Mouse (Mus musculus): ENCODE data around the gene Gm13276. TPM values are rescaled to one million over a fixed set of nuclear protein-coding genes. Genes with fewer than 3 reads are reported as not detected.
"Not testable (repeated sequence)": the region's sequence is repeated elsewhere in the genome, so short reads cannot be mapped to it uniquely, and the experiment has no call there.

Gene Gm13276
- polyA plus RNA-seq, 1 experiment from 2014 or later: not detected

DNA sequence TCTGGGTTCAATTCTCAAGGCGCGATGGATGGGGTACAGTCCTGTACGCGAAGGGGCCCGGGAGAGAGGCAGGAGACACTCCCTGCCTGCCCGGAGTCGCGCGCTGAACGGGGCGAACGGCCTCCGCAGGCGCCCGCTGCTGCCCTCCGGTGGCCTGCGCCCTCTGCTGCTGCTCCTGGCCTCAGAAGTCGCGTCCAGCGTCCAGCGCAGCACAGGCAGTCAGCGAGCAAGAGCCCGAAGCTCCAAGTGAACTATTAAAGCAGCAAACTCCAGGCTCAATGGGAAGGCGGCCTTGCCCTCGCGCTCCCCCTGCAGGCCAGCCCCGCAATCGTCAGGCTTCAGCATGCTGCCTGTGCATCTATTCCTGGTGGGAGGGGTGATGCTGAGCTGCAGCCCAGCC lies 25.1 kb upstream of the Gm13276 start:
- Histone ChIP-seq H3K4me3 (peak overlapping the region; percentile 40), H3K4me2 (replicated peaks) (peak overlapping the region; percentile 57), H3K27ac (peak overlapping the region; percentile 65)
- H3K27me3 ChIP-seq; H3K9me3 ChIP-seq; H3K9ac ChIP-seq; H3K36me3 ChIP-seq; H3K4me1 ChIP-seq; ATAC-seq (ENCODE audit: low FRiP score, low read depth): not testable (repeated sequence)
- under 1% methylated on average over 23 of the region's 28 CpGs for WGBS

DNA sequence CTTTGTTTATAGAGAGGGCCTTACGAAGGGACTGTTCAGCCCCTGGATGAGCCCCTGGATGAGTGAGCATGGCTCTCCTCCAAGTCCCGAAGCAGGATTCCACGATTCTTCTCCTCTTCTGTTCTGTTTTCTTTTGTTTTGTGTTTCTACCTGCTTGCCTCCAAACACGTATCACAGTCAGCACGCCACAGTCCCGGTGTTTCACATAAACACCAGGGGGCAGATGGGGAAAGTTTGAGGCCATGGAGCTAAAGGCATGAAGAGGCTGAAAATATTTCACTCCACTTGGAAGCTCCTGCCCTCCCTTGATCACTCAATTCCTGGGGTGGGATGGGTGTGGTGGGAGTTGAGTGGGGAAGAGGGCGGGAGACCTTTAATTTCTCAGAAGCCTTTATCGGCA lies 23.7 kb upstream of the Gm13276 start:
- not testable (repeated sequence) for H3K9ac ChIP-seq; H3K4me1 ChIP-seq; H3K36me3 ChIP-seq; H3K4me3 ChIP-seq; H3K27me3 ChIP-seq; H3K27ac ChIP-seq; H3K4me2 ChIP-seq (replicated peaks); H3K9me3 ChIP-seq; ATAC-seq (ENCODE audit: low FRiP score, low read depth)
- 63% methylated on average over 6 of the region's 8 CpGs for WGBS

DNA sequence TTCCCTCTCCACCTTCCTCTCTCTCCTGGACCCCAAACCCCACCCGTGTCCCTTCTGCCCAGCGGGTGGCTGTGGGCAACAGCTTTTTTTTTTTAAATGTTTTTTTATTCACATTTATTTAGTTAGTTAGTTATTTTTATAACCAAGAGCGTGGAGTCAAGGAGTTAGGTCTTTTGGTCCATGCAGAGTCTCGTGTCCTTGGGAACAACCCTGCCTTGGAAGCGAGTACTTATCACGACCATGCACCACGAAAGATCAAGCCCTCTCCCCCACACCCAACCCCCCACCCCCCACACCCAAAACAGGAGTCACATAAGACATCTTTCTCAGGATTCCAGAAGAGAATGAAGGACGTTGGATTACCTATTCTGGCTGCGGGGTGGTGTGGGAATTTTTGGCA lies 23.2 kb upstream of the Gm13276 start:
- not testable (repeated sequence) for H3K27ac ChIP-seq; H3K4me3 ChIP-seq; H3K9me3 ChIP-seq; H3K27me3 ChIP-seq; H3K9ac ChIP-seq; H3K36me3 ChIP-seq; H3K4me1 ChIP-seq; ATAC-seq (ENCODE audit: low FRiP score, low read depth)
- WGBS: 49% methylated on average over 9 of the region's 9 CpGs
- peak overlapping the region; percentile 54 for H3K4me2 ChIP-seq (replicated peaks)

DNA sequence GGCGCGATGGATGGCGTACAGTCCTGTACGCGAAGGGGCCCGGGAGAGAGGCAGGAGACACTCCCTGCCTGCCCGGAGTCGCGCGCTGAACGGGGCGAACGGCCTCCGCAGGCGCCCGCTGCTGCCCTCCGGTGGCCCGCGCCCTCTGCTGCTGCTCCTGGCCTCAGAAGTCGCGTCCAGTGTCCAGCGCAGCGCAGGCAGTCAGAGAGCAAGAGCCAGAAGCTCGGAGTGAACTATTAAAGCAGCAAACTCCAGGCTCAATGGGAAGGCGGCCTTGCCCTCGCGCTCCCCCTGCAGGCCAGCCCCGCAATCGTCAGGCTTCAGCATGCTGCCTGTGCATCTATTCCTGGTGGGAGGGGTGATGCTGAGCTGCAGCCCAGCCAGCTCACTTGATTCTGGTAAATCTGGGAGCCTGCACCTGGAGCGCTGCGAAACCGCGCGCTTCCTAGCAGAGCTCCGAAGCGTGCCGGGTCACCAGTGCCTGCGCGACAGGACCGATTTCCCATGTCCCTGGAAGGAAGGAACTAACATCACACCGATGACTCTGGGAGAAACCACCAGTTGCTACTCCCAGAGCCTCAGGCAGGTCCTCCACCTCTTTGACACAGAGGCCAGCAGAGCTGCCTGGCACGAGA lies 22.0 kb upstream of the Gm13276 start:
- peak overlapping the region; percentile 59 for H3K4me2 ChIP-seq (replicated peaks)
- H3K4me1 ChIP-seq; ATAC-seq (ENCODE audit: low FRiP score, low read depth); H3K27me3 ChIP-seq; H3K27ac ChIP-seq; H3K9me3 ChIP-seq; H3K36me3 ChIP-seq: not testable (repeated sequence)
- WGBS: 4% methylated on average over 27 of the region's 42 CpGs
- peak overlapping the region; percentile 51; the same call in 1 of the 2 replicates for H3K9ac ChIP-seq
- peak overlapping the region; percentile 43 for H3K4me3 ChIP-seq

DNA sequence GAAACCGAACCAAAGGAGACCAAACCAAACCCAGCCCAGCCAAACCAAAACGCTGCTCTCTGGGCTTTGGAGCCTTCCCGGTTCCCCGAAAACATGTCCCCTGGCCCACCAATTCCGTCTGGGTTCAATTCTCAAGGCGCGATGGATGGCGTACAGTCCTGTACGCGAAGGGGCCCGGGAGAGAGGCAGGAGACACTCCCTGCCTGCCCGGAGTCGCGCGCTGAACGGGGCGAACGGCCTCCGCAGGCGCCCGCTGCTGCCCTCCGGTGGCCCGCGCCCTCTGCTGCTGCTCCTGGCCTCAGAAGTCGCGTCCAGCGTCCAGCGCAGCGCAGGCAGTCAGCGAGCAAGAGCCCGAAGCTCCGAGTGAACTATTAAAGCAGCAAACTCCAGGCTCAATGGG lies 12.0 kb upstream of the Gm13276 start, which contains the start of gene Gm13290:
TSS of gene Gm13290 (plus strand) at position 301 of the 400 bp plus-strand sequence.
- not testable (repeated sequence) for H3K9ac ChIP-seq; H3K27me3 ChIP-seq; H3K36me3 ChIP-seq; H3K9me3 ChIP-seq; H3K4me3 ChIP-seq; ATAC-seq (ENCODE audit: low FRiP score, low read depth); H3K4me2 ChIP-seq (replicated peaks); H3K27ac ChIP-seq; H3K4me1 ChIP-seq
- no CpG with 5 or more reads among the region's 32 CpGs for WGBS

DNA sequence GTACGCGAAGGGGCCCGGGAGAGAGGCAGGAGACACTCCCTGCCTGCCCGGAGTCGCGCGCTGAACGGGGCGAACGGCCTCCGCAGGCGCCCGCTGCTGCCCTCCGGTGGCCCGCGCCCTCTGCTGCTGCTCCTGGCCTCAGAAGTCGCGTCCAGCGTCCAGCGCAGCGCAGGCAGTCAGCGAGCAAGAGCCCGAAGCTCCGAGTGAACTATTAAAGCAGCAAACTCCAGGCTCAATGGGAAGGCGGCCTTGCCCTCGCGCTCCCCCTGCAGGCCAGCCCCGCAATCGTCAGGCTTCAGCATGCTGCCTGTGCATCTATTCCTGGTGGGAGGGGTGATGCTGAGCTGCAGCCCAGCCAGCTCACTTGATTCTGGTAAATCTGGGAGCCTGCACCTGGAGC lies 8.9 kb upstream of the Gm13276 start, which contains the start of gene Gm13289:
TSS of gene Gm13289 (plus strand) at position 301 of the 400 bp plus-strand sequence.
- not testable (repeated sequence) for H3K9me3 ChIP-seq; ATAC-seq (ENCODE audit: low FRiP score, low read depth); H3K4me3 ChIP-seq; H3K27ac ChIP-seq; H3K4me2 ChIP-seq (replicated peaks); H3K36me3 ChIP-seq; H3K4me1 ChIP-seq; H3K27me3 ChIP-seq; H3K9ac ChIP-seq
- WGBS: no CpG with 5 or more reads among the region's 29 CpGs

DNA sequence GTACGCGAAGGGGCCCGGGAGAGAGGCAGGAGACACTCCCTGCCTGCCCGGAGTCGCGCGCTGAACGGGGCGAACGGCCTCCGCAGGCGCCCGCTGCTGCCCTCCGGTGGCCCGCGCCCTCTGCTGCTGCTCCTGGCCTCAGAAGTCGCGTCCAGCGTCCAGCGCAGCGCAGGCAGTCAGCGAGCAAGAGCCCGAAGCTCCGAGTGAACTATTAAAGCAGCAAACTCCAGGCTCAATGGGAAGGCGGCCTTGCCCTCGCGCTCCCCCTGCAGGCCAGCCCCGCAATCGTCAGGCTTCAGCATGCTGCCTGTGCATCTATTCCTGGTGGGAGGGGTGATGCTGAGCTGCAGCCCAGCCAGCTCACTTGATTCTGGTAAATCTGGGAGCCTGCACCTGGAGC lies 6.0 kb upstream of the Gm13276 start, which contains the start of gene Gm13272:
TSS of gene Gm13272 (plus strand) at position 301 of the 400 bp plus-strand sequence.
- not testable (repeated sequence) for H3K36me3 ChIP-seq; H3K9ac ChIP-seq; H3K27ac ChIP-seq; H3K4me3 ChIP-seq; H3K4me1 ChIP-seq; H3K27me3 ChIP-seq; H3K4me2 ChIP-seq (replicated peaks); ATAC-seq (ENCODE audit: low FRiP score, low read depth); H3K9me3 ChIP-seq
- no CpG with 5 or more reads among the region's 29 CpGs for whole genome bisulfite sequencing

DNA sequence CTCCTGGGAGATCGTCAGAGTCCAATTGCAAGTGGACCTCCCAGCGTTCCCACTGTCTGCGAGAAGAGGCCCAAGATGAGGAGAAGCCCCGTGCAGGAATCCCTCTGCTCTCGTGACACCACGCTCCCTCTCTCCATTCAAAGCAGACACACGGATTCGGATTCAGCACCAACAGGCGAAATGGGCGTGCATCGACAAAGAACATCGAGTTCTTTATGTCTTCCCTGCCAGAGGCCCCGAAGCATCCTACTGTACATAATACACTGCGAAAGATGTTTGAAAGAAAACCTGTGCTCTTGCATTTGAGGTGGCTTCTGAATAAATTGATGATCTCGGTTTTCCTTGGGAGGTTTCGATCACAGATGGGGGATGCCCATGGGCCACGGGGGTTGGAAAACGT lies 5.2 kb upstream of the Gm13276 start:
- H3K4me3 ChIP-seq; ATAC-seq (ENCODE audit: low FRiP score, low read depth); H3K27ac ChIP-seq; H3K36me3 ChIP-seq; H3K27me3 ChIP-seq; H3K9ac ChIP-seq; H3K9me3 ChIP-seq; H3K4me2 ChIP-seq (replicated peaks); H3K4me1 ChIP-seq: not testable (repeated sequence)
- 59% methylated on average over 11 of the region's 18 CpGs for WGBS

DNA sequence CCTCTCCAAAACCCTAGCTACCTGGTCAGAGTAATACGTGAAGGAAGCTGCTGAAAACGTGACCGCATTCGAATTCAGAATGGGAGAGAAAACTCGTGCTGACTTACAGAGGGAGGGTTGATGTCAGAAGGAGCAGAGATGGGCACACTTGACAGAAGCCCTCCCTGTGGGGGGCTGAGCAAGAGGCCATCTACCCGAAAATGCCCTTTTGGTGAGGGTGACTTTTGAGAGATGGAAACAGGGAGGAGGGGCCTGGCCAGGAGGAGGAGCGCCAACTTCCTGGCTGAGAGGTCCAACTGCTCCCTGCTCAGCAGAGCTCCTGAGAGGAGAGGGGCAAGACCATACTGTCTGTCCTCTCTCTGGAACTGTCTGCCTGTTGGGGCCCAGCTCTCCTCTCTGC lies 3.7 kb upstream of the Gm13276 start, which contains the start of gene Ifnz:
TSS of gene Ifnz (plus strand) at position 301 of the 400 bp plus-strand sequence.
- H3K9ac ChIP-seq; H3K9me3 ChIP-seq; H3K27ac ChIP-seq; H3K36me3 ChIP-seq; ATAC-seq (ENCODE audit: low FRiP score, low read depth); H3K27me3 ChIP-seq; H3K4me1 ChIP-seq: not testable (repeated sequence)
- peak within 1 kb of the TSS; percentile 51 for H3K4me2 ChIP-seq (replicated peaks)
- WGBS: 23% methylated on average over 5 of the region's 7 CpGs
- H3K4me3 ChIP-seq: peak within 1 kb of the TSS; percentile 30

DNA sequence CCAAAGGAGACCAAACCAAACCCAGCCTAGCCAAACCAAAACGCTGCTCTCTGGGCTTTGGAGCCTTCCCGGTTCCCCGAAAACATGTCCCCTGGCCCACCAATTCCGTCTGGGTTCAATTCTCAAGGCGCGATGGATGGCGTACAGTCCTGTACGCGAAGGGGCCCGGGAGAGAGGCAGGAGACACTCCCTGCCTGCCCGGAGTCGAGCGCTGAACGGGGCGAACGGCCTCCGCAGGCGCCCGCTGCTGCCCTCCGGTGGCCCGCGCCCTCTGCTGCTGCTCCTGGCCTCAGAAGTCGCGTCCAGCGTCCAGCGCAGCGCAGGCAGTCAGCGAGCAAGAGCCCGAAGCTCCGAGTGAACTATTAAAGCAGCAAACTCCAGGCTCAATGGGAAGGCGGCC lies 3.2 kb upstream of the Gm13276 start:
- H3K9ac ChIP-seq; H3K9me3 ChIP-seq; ATAC-seq (ENCODE audit: low FRiP score, low read depth); H3K27me3 ChIP-seq; H3K4me1 ChIP-seq; H3K27ac ChIP-seq; H3K36me3 ChIP-seq: not testable (repeated sequence)
- 0% methylated on average over 13 of the region's 31 CpGs for WGBS
- peak overlapping the region; percentile 51 for H3K4me2 ChIP-seq (replicated peaks)
- peak overlapping the region; percentile 30 for H3K4me3 ChIP-seq

DNA sequence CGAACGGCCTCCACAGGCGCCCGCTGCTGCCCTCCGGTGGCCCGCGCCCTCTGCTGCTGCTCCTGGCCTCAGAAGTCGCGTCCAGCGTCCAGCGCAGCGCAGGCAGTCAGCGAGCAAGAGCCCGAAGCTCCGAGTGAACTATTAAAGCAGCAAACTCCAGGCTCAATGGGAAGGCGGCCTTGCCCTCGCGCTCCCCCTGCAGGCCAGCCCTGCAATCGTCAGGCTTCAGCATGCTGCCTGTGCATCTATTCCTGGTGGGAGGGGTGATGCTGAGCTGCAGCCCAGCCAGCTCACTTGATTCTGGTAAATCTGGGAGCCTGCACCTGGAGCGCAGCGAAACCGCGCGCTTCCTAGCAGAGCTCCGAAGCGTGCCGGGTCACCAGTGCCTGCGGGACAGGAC lies 2.9 kb downstream of the Gm13276 start, which contains the start of gene Gm13277:
TSS of gene Gm13277 (plus strand) at position 231 of the 400 bp plus-strand sequence.
- WGBS: 0% methylated on average over 4 of the region's 28 CpGs

DNA sequence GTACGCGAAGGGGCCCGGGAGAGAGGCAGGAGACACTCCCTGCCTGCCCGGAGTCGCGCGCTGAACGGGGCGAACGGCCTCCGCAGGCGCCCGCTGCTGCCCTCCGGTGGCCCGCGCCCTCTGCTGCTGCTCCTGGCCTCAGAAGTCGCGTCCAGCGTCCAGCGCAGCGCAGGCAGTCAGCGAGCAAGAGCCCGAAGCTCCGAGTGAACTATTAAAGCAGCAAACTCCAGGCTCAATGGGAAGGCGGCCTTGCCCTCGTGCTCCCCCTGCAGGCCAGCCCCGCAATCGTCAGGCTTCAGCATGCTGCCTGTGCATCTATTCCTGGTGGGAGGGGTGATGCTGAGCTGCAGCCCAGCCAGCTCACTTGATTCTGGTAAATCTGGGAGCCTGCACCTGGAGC lies 5.7 kb downstream of the Gm13276 start, which contains the start of gene Gm13278:
TSS of gene Gm13278 (plus strand) at position 301 of the 400 bp plus-strand sequence.
- not testable (repeated sequence) for H3K9ac ChIP-seq; H3K27ac ChIP-seq; H3K4me1 ChIP-seq; H3K4me3 ChIP-seq; H3K27me3 ChIP-seq; H3K9me3 ChIP-seq; H3K36me3 ChIP-seq; H3K4me2 ChIP-seq (replicated peaks); ATAC-seq (ENCODE audit: low FRiP score, low read depth)
- WGBS: no CpG with 5 or more reads among the region's 28 CpGs

More for the DNA sequence above, 2.9 kb downstream of the Gm13276 start, which contains the start of gene Gm13277:
- ATAC-seq (ENCODE audit: low FRiP score, low read depth); H3K4me1 ChIP-seq; H3K9me3 ChIP-seq; H3K4me2 ChIP-seq (replicated peaks); H3K9ac ChIP-seq; H3K36me3 ChIP-seq; H3K27ac ChIP-seq; H3K27me3 ChIP-seq; H3K4me3 ChIP-seq: not testable (repeated sequence)
